ENCODE assay signal across 33 mouse cellular contexts in the genomic region with DNA sequence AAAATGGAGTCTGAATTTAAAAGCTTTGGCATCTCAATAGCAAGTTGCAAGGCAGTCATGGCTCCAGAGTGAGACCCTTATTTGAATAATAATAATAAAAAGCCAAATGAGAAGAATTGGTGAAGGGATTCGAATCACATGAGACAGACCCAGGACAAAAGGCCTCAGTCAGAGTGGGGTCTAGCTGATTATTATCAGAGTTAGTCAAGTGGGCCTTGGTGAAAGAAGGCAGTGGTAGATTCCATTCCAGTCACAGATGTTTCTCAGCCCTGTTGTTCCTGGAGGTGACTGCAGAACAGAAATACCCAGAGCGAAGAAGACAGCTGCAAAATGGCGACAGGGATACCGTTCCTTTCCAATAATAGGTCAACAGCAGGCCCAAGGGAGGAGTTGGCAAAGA. TPM values are rescaled to one million over a fixed set of nuclear protein-coding genes. Genes with fewer than 3 reads are reported as not detected.
A peak's percentile ranks its signal among the peaks of the same experiment; 100 is the strongest.
DNase-seq lines count a peak whose midpoint lies in the region; ATAC-seq and TF ChIP-seq lines count a peak whose summit lies in the region.
"Had no signal": no experiment of that assay in that cellular context is flagged by ENCODE, and none has a peak within 500 bp of the region (broad histone marks: within the 10 kb centered on the region; RNA-seq: fewer than 3 reads in every experiment).

No protein-coding gene starts in this region.

- peak overlapping the region; percentile 4; the same call in 1 of the 2 replicates for H3K27ac ChIP-seq in forebrain, embryonic 10.5 days
- no peak overlapping the region for H3K27ac ChIP-seq in forebrain, embryonic 16.5 days (ENCODE audit: low read length)
- peak overlapping the region; percentile 92 for H3K27ac ChIP-seq in ES-Bruce4 (ENCODE audit: insufficient read depth, low read length)
- H3K27ac ChIP-seq in gastrocnemius, adult 2 months, result no peak overlapping the region
- H3K27ac ChIP-seq: embryonic facial prominence, embryonic 12.5 days; embryonic facial prominence, embryonic 15.5 days; forebrain, embryonic 13.5 days; heart, embryonic 15.5 days; hindbrain, embryonic 15.5 days had no signal

- H3K4me3 ChIP-seq in forebrain, embryonic 10.5 days, result no peak overlapping the region
- no peak overlapping the region for H3K4me3 ChIP-seq in forebrain, embryonic 16.5 days (replicated peaks; ENCODE audit: low read length)
- H3K4me3 ChIP-seq in ES-Bruce4 (ENCODE audit: low read depth, low read length), result peak overlapping the region; percentile 1; the same call in 1 of the 2 replicates
- no peak overlapping the region for H3K4me3 ChIP-seq in gastrocnemius, adult 2 months
- H3K4me3 ChIP-seq: embryonic facial prominence, embryonic 12.5 days; embryonic facial prominence, embryonic 15.5 days; forebrain, embryonic 13.5 days; heart, embryonic 12.5 days; heart, embryonic 15.5 days; hindbrain, embryonic 15.5 days had no signal

- H3K4me1 ChIP-seq in forebrain, embryonic 10.5 days, result peaks cover 37% of the 10 kb centered on the region
- peaks cover 7% of the 10 kb centered on the region for H3K4me1 ChIP-seq in forebrain, embryonic 16.5 days (replicated peaks; ENCODE audit: control insufficient read depth, insufficient read depth, low read length)
- peaks cover 10% of the 10 kb centered on the region for H3K4me1 ChIP-seq in ES-Bruce4 (ENCODE audit: control insufficient read depth, insufficient read depth, low read length)

- TF ChIP-seq EP300 in ES-Bruce4 (IDR thresholded peaks at IDR 0.05; ENCODE audit: insufficient read depth, low read depth, low read length), result peak; percentile 17; the same call in 1 of the 2 replicates

- no peak for TF ChIP-seq CTCF in ES-Bruce4 (IDR thresholded peaks at IDR 0.05; ENCODE audit: low read depth, low read length)
- TF ChIP-seq CTCF in gastrocnemius, adult 2 months (IDR thresholded peaks at IDR 0.05), result no peak

- intact Hi-C loops in gastrocnemius, adult 2 months (cut with DNase I), result no loop called here

- H3K27me3 ChIP-seq in forebrain, embryonic 10.5 days (ENCODE audit: poor library complexity, severe bottlenecking), result no peaks in the 10 kb centered on the region
- no peaks in the 10 kb centered on the region for H3K27me3 ChIP-seq in forebrain, embryonic 16.5 days (replicated peaks; ENCODE audit: control insufficient read depth, insufficient read depth, low read length)
- no peaks in the 10 kb centered on the region for H3K27me3 ChIP-seq in ES-Bruce4 (ENCODE audit: control insufficient read depth, insufficient read depth, low read length, poor library complexity, severe bottlenecking)
- H3K27me3 ChIP-seq: embryonic facial prominence, embryonic 12.5 days; embryonic facial prominence, embryonic 15.5 days; forebrain, embryonic 13.5 days; heart, embryonic 12.5 days; heart, embryonic 15.5 days; hindbrain, embryonic 15.5 days had no signal

- DNase-seq in forebrain, embryonic 10.5 days (ENCODE audit: extremely low spot score, low spot score), result no peak
- DNase-seq in R1 (ENCODE audit: low read depth, low spot score), result peak; percentile 81
- DNase-seq in gastrocnemius, adult 2 months, result no peak
- DNase-seq in left cerebral cortex, adult 18-20 months (ENCODE audit: low spot score in 2 of 2), result no peak
- no peak for DNase-seq in spleen, adult 12 weeks (ENCODE audit: low spot score)
- DNase-seq: adrenal gland, adult 2 months; adrenal gland, postnatal 14 days; cerebellum, adult 11 months; cerebellum, adult 2 months; cerebellum, adult 9-11 months; cerebellum, postnatal 25 days; forebrain, postnatal 0 days; gastrocnemius, postnatal 25 days; heart, adult 18-20 months; heart, postnatal 10 days; heart, postnatal 36 days had no signal

- H3K4me2 ChIP-seq in forebrain, embryonic 16.5 days (ENCODE audit: low read length), result no peak overlapping the region
- H3K4me2 ChIP-seq: embryonic facial prominence, embryonic 12.5 days; embryonic facial prominence, embryonic 15.5 days; forebrain, embryonic 13.5 days; heart, embryonic 12.5 days; heart, embryonic 15.5 days; hindbrain, embryonic 15.5 days had no signal

- no peak overlapping the region for H3K9ac ChIP-seq in forebrain, embryonic 16.5 days (replicated peaks; ENCODE audit: low read depth, low read length)
- H3K9ac ChIP-seq in ES-Bruce4 (ENCODE audit: low read depth, poor library complexity, severe bottlenecking), result peak overlapping the region; percentile 33
- H3K9ac ChIP-seq: embryonic facial prominence, embryonic 12.5 days; embryonic facial prominence, embryonic 15.5 days; forebrain, embryonic 13.5 days; forebrain, postnatal 0 days; heart, embryonic 12.5 days; heart, embryonic 15.5 days; hindbrain, embryonic 15.5 days had no signal

- no peaks in the 10 kb centered on the region for H3K9me3 ChIP-seq in forebrain, embryonic 10.5 days
- H3K9me3 ChIP-seq in forebrain, embryonic 16.5 days (ENCODE audit: control insufficient read depth, low read length), result no peaks in the 10 kb centered on the region
- no peaks in the 10 kb centered on the region for H3K9me3 ChIP-seq in ES-Bruce4 (replicated peaks; ENCODE audit: control insufficient read depth, insufficient read depth, low read length, poor library complexity, severe bottlenecking)
- H3K9me3 ChIP-seq: embryonic facial prominence, embryonic 12.5 days; embryonic facial prominence, embryonic 15.5 days; forebrain, embryonic 13.5 days; heart, embryonic 12.5 days; heart, embryonic 15.5 days; hindbrain, embryonic 15.5 days had no signal

- no peaks in the 10 kb centered on the region for H3K36me3 ChIP-seq in forebrain, embryonic 10.5 days (replicated peaks)
- no peaks in the 10 kb centered on the region for H3K36me3 ChIP-seq in forebrain, embryonic 16.5 days (ENCODE audit: control insufficient read depth, insufficient read depth)
- no peaks in the 10 kb centered on the region for H3K36me3 ChIP-seq in ES-Bruce4 (ENCODE audit: control insufficient read depth, insufficient read depth, low read length, poor library complexity, severe bottlenecking)
- H3K36me3 ChIP-seq: embryonic facial prominence, embryonic 12.5 days; embryonic facial prominence, embryonic 15.5 days; heart, embryonic 12.5 days; heart, embryonic 15.5 days; hindbrain, embryonic 15.5 days had no signal

- no peak for ATAC-seq in forebrain, embryonic 16.5 days
- ATAC-seq: forebrain, embryonic 13.5 days; forebrain, postnatal 0 days; intestine, postnatal 0 days had no signal

- 90% methylated on average over 4 of the region's 4 CpGs for WGBS in forebrain, embryonic 10.5 days
- WGBS in forebrain, embryonic 16.5 days, result 79% methylated on average over 4 of the region's 4 CpGs

- no peak for TF ChIP-seq POLR2A in ES-Bruce4 (IDR thresholded peaks at IDR 0.05; ENCODE audit: insufficient read depth, low read length)

RNA-seq across cellular contexts. Expression of gene Gm10188, which starts 34.1 kb away (rescaled TPM):
- not detected in 2 replicates for polyA plus RNA-seq in forebrain, embryonic 10.5 days (2016; fragmentation: Nextera tagmentation; extraction: Ambion mirVana)
- 0.86 TPM in 1 of 2 replicates, not detected in the other for polyA plus RNA-seq in forebrain, embryonic 16.5 days (2015; fragmentation: Nextera tagmentation; extraction: Ambion mirVana)
- polyA plus RNA-seq in ES-Bruce4 (2011; ENCODE audit: insufficient read depth, insufficient read length, low read depth, missing spikeins), result not detected in 2 replicates
- not detected for total RNA-seq in gastrocnemius, adult 2 months (2021)
- total RNA-seq in left cerebral cortex, adult 18-20 months (2021), result not detected
- total RNA-seq: adrenal gland, adult 2 months; adrenal gland, postnatal 14 days; adrenal gland, postnatal 4 days; common myeloid progenitor, adult 5-6 weeks; forebrain, postnatal 0 days; gastrocnemius, adult 8-10 months; gastrocnemius, postnatal 25 days; heart, adult 18-20 months; heart, postnatal 10 days; heart, postnatal 36 days; MEL had no signal
- polyA plus RNA-seq: adrenal gland, adult 2 months; cerebellum, adult 2 months; embryonic facial prominence, embryonic 12.5 days; embryonic facial prominence, embryonic 15.5 days; forebrain, postnatal 0 days; frontal cortex, adult 2 months; gonadal fat pad, adult 2 months; heart, embryonic 12.5 days; heart, embryonic 15.5 days; hindbrain, embryonic 11.5 days; intestine, embryonic 14.5 days; intestine, postnatal 0 days had no signal

RNA-seq across cellular contexts. Expression of gene Klhdc8a, which starts 34.8 kb away (rescaled TPM):
- polyA plus RNA-seq in forebrain, embryonic 10.5 days (2016; fragmentation: Nextera tagmentation; extraction: Ambion mirVana), result 0.30 and 0.33 TPM in 2 replicates
- polyA plus RNA-seq in forebrain, embryonic 16.5 days (2015; fragmentation: Nextera tagmentation; extraction: Ambion mirVana), result 2.7 and 3.4 TPM in 2 replicates
- 0.60 and 0.72 TPM in 2 replicates for polyA plus RNA-seq in ES-Bruce4 (2011; ENCODE audit: insufficient read depth, insufficient read length, low read depth, missing spikeins)
- total RNA-seq in gastrocnemius, adult 2 months (2021), result under 1 TPM; 0.13 to 0.31 TPM
- total RNA-seq in left cerebral cortex, adult 18-20 months (2021), result 10 to 100 TPM; 11.7 to 14.5 TPM
- total RNA-seq: common myeloid progenitor, adult 5-6 weeks; MEL had no signal

RNA-seq across cellular contexts. Expression of gene Nuak2, which starts 52.3 kb away (rescaled TPM):
- 49.9 TPM in 2 replicates for polyA plus RNA-seq in forebrain, embryonic 10.5 days (2016; fragmentation: Nextera tagmentation; extraction: Ambion mirVana)
- polyA plus RNA-seq in forebrain, embryonic 16.5 days (2015; fragmentation: Nextera tagmentation; extraction: Ambion mirVana), result 13.3 and 13.4 TPM in 2 replicates
- polyA plus RNA-seq in ES-Bruce4 (2011; ENCODE audit: insufficient read depth, insufficient read length, low read depth, missing spikeins), result 20.0 and 21.7 TPM in 2 replicates
- total RNA-seq in gastrocnemius, adult 2 months (2021), result under 1 TPM; 0.38 to 0.98 TPM
- total RNA-seq in left cerebral cortex, adult 18-20 months (2021), result 1 to 10 TPM; 1.3 TPM

Comparison
In these comparisons a context has a peak if more than half of its experiments do, and no peak if none do; other contexts are left out.
1. H3K27ac ChIP-seq: peak in forebrain, embryonic 10.5 days (single experiment) and ES-Bruce4 (single experiment); none in forebrain, embryonic 16.5 days (single experiment) and gastrocnemius, adult 2 months (single experiment).